Mouse (Mus musculus) hindbrain, embryonic 12.5 days (tissue): ENCODE results near the gene Tmem33. TPM values are rescaled to one million over a fixed set of nuclear protein-coding genes. Genes with fewer than 3 reads are reported as not detected.

Experiments used
- ATAC-seq: fragments of 200-750 bp; cut with Nextera tagmentation; 2 replicates; pipeline ENCODE4 v1.8.0; 2017; ENCODE audit warnings: moderate TSS enrichment; ENCODE audit not compliant: low FRiP score
- H3K27ac ChIP-seq: fragments of 300-500 bp; sonication (generic); 2 replicates; pipeline ENCODE4 v1.5.1; 2016; ENCODE audit warnings: mild to moderate bottlenecking
- H3K27me3 ChIP-seq: fragments of 300-500 bp; sonication (generic); 2 replicates; pipeline ENCODE4 v1.6.1; 2016; ENCODE audit warnings: mild to moderate bottlenecking
- H3K36me3 ChIP-seq: fragments of 300-500 bp; sonication (generic); 2 replicates; pipeline ENCODE4 v1.6.1; 2016; ENCODE audit warnings: mild to moderate bottlenecking
- H3K4me1 ChIP-seq: fragments of 300-500 bp; sonication (generic); 2 replicates; pipeline ENCODE4 v1.6.1; 2016
- H3K4me2 ChIP-seq: fragments of 300-500 bp; sonication (generic); replicated peaks from 2 replicates; pipeline ENCODE4 v1.6.1; 2016; ENCODE audit warnings: mild to moderate bottlenecking
- H3K4me3 ChIP-seq: fragments of 300-500 bp; sonication (generic); 2 replicates; pipeline ENCODE4 v1.5.1; 2016; ENCODE audit warnings: mild to moderate bottlenecking
- H3K9ac ChIP-seq: fragments of 300-500 bp; sonication (generic); 2 replicates; pipeline ENCODE4 v1.6.1; 2016; ENCODE audit warnings: mild to moderate bottlenecking, moderate library complexity
- H3K9me3 ChIP-seq: fragments of 300-500 bp; sonication (generic); replicated peaks from 2 replicates; pipeline ENCODE4 v1.6.1; 2016; ENCODE audit warnings: mild to moderate bottlenecking
- WGBS: fragments of 180-500 bp; shearing (Covaris S2); methylation state at CpG from one replicate; pipeline ENCODE4 v1.1.7; 2016; 5-methylcytosine and 5-hydroxymethylcytosine counted together
- polyA plus RNA-seq: library from polyadenylated mRNA; unstranded; fragments of >200 nt; fragmentation: Nextera tagmentation; extraction: Ambion mirVana; gene quantifications from 2 replicates; pipeline ENCODE4 v1.2.1, GENCODE M21; 2016

The Tmem33 gene
- 93.2 and 106 TPM in 2 replicates for polyA plus RNA-seq

- H3K4me1 ChIP-seq: peaks cover 11% of the 10 kb centered on the region
- H3K4me2 ChIP-seq: peak within 1 kb of the TSS; percentile 79
- peak; percentile 87 for ATAC-seq
- no peaks in the 10 kb centered on the region for H3K9me3 ChIP-seq
- peak within 1 kb of the TSS; percentile 79 for H3K4me3 ChIP-seq
- peak within 1 kb of the TSS; percentile 89 for H3K9ac ChIP-seq
- WGBS: under 1% methylated on average over 67 of the region's 67 CpGs
- no peaks in the 10 kb centered on the region for H3K27me3 ChIP-seq
- peaks cover 23% of the 10 kb centered on the region for H3K36me3 ChIP-seq
- H3K27ac ChIP-seq: peak within 1 kb of the TSS; percentile 95
Observed at GRCm38 (mm10) chr5:67260531-67261371, at the start of gene Tmem33. Tmem33 (plus strand) TSS chr5:67260565.

- Histone ChIP-seq H3K4me2 (no peak overlapping the region), H3K27ac (0 out of 2 replicates have a peak overlapping the region, but pooled peaks have one; percentile 23), H3K27me3 (peaks cover 90% of the 10 kb centered on the region), H3K36me3 (no peaks in the 10 kb centered on the region), H3K9me3 (no peaks in the 10 kb centered on the region), H3K4me3 (no peak overlapping the region), H3K9ac (no peak overlapping the region), H3K4me1 (peaks cover 23% of the 10 kb centered on the region)
- ATAC-seq: peak; percentile 60
- WGBS: 17% methylated on average over 4 of the region's 5 CpGs
Observed at GRCm38 (mm10) chr5:67213168-67213567, 47.2 kb upstream of the Tmem33 start.

- H3K4me2 ChIP-seq: peak overlapping the region; percentile 48
- WGBS: 1% methylated on average over 28 of the region's 28 CpGs
- no peaks in the 10 kb centered on the region for H3K36me3 ChIP-seq
- peaks cover 96% of the 10 kb centered on the region for H3K27me3 ChIP-seq
- peak overlapping the region; percentile 22 for H3K4me3 ChIP-seq
- H3K9me3 ChIP-seq: no peaks in the 10 kb centered on the region
- H3K4me1 ChIP-seq: peaks cover 23% of the 10 kb centered on the region
- peak overlapping the region; percentile 55 for H3K27ac ChIP-seq
- peak overlapping the region; percentile 38; the same call in 1 of the 2 replicates for H3K9ac ChIP-seq
- peak; percentile 52 for ATAC-seq
Observed at GRCm38 (mm10) chr5:67215121-67216030, 45.0 kb upstream of the Tmem33 start.

GRCm38 (mm10) chr5:67216031-67216778 is 44.2 kb upstream of the Tmem33 start:
- Histone ChIP-seq H3K9me3 (no peaks in the 10 kb centered on the region), H3K36me3 (no peaks in the 10 kb centered on the region), H3K4me3 (peak overlapping the region; percentile 22), H3K27me3 (peaks cover 96% of the 10 kb centered on the region), H3K4me2 (peak overlapping the region; percentile 48), H3K9ac (peak overlapping the region; percentile 52), H3K27ac (peak overlapping the region; percentile 60), H3K4me1 (peaks cover 23% of the 10 kb centered on the region)
- WGBS: under 1% methylated on average over 49 of the region's 49 CpGs
- peak; percentile 77 for ATAC-seq

GRCm38 (mm10) chr5:67216779-67217095 is 43.6 kb upstream of the Tmem33 start:
- WGBS: under 1% methylated on average over 9 of the region's 9 CpGs
- no peak for ATAC-seq

GRCm38 (mm10) chr5:67221901-67222300 is 38.5 kb upstream of the Tmem33 start:
- Histone ChIP-seq H3K9ac (no peak overlapping the region), H3K4me3 (no peak overlapping the region), H3K4me2 (peak overlapping the region; percentile 45; the same call in 1 of the 2 replicates), H3K36me3 (no peaks in the 10 kb centered on the region), H3K27ac (no peak overlapping the region), H3K9me3 (no peaks in the 10 kb centered on the region; the same call in none of the 2 replicates), H3K4me1 (peaks cover 12% of the 10 kb centered on the region; the same call in 1 of the 2 replicates), H3K27me3 (peaks cover 97% of the 10 kb centered on the region)
- WGBS: 4% methylated on average over 6 of the region's 6 CpGs
- ATAC-seq: no peak

More at GRCm38 (mm10) chr5:67216779-67217095, 43.6 kb upstream of the Tmem33 start:
- peak overlapping the region; percentile 22; the same call in 1 of the 2 replicates for H3K4me3 ChIP-seq
- no peak overlapping the region for H3K9ac ChIP-seq
- no peaks in the 10 kb centered on the region for H3K36me3 ChIP-seq
- H3K4me2 ChIP-seq: peak overlapping the region; percentile 48
- H3K27me3 ChIP-seq: peaks cover 96% of the 10 kb centered on the region
- H3K27ac ChIP-seq: peak overlapping the region; percentile 60
- H3K4me1 ChIP-seq: peaks cover 24% of the 10 kb centered on the region
- no peaks in the 10 kb centered on the region for H3K9me3 ChIP-seq

- no peak overlapping the region for H3K9ac ChIP-seq
- ATAC-seq: peak; percentile 87
- WGBS: under 1% methylated on average over 43 of the region's 44 CpGs
- peaks cover 17% of the 10 kb centered on the region; the same call in 1 of the 2 replicates for H3K4me1 ChIP-seq
- peak overlapping the region; percentile 20 for H3K4me3 ChIP-seq
- peak overlapping the region; percentile 46; the same call in 1 of the 2 replicates for H3K27ac ChIP-seq
- no peaks in the 10 kb centered on the region for H3K36me3 ChIP-seq
- peak overlapping the region; percentile 45 for H3K4me2 ChIP-seq
- H3K27me3 ChIP-seq: peaks cover 98% of the 10 kb centered on the region
- H3K9me3 ChIP-seq: no peaks in the 10 kb centered on the region; the same call in none of the 2 replicates
Observed at GRCm38 (mm10) chr5:67222440-67223390, 37.6 kb upstream of the Tmem33 start.

GRCm38 (mm10) chr5:67223391-67224121 is 36.8 kb upstream of the Tmem33 start:
- Histone ChIP-seq H3K4me2 (peak overlapping the region; percentile 45; the same call in 1 of the 2 replicates), H3K9me3 (no peaks in the 10 kb centered on the region; the same call in none of the 2 replicates), H3K27ac (peak overlapping the region; percentile 45; the same call in 1 of the 2 replicates), H3K4me3 (no peak overlapping the region), H3K36me3 (no peaks in the 10 kb centered on the region), H3K27me3 (peaks cover 98% of the 10 kb centered on the region), H3K4me1 (peaks cover 26% of the 10 kb centered on the region), H3K9ac (no peak overlapping the region)
- no peak for ATAC-seq
- 2% methylated on average over 15 of the region's 15 CpGs for WGBS

GRCm38 (mm10) chr5:67224122-67224502 is 36.3 kb upstream of the Tmem33 start:
- ATAC-seq: no peak
- H3K9ac ChIP-seq: no peak overlapping the region
- H3K4me1 ChIP-seq: peaks cover 26% of the 10 kb centered on the region
- H3K27ac ChIP-seq: peak overlapping the region; percentile 45; the same call in 1 of the 2 replicates
- H3K9me3 ChIP-seq: no peaks in the 10 kb centered on the region; the same call in none of the 2 replicates
- peaks cover 97% of the 10 kb centered on the region for H3K27me3 ChIP-seq
- no peak overlapping the region for H3K4me2 ChIP-seq
- WGBS: 11% methylated on average over 6 of the region's 6 CpGs
- no peak overlapping the region for H3K4me3 ChIP-seq
- H3K36me3 ChIP-seq: no peaks in the 10 kb centered on the region

- no peak overlapping the region for H3K9ac ChIP-seq
- 47% methylated on average over 7 of the region's 7 CpGs for WGBS
- ATAC-seq: no peak
- no peak overlapping the region for H3K4me3 ChIP-seq
- no peak overlapping the region for H3K4me2 ChIP-seq
- peaks cover 96% of the 10 kb centered on the region for H3K27me3 ChIP-seq
- no peak overlapping the region for H3K27ac ChIP-seq
- peaks cover 33% of the 10 kb centered on the region for H3K4me1 ChIP-seq
- no peaks in the 10 kb centered on the region; the same call in none of the 2 replicates for H3K9me3 ChIP-seq
- no peaks in the 10 kb centered on the region for H3K36me3 ChIP-seq
Observed at GRCm38 (mm10) chr5:67225758-67226157, 34.6 kb upstream of the Tmem33 start.
